Mouse (Mus musculus): ENCODE measurements around the gene Swap70. TPM values are rescaled to one million over a fixed set of nuclear protein-coding genes. Genes with fewer than 3 reads are reported as not detected.

The Swap70 gene
- polyA plus RNA-seq, 1 experiment: 2.2 TPM

GRCm38 (mm10) chr7:110197176-110197575, 24.3 kb upstream of the Swap70 start:
- no peak overlapping the region for H3K4me3 ChIP-seq (ENCODE audit: control insufficient read depth, low read depth, low read length)
- H3K36me3 ChIP-seq (ENCODE audit: control insufficient read depth, insufficient read depth, low read length): no peaks in the 10 kb centered on the region

GRCm38 (mm10) chr7:110201933-110202332, 19.6 kb upstream of the Swap70 start:
- Histone ChIP-seq H3K4me1 (ENCODE audit: control insufficient read depth, insufficient read depth, low read length) (no peaks in the 10 kb centered on the region), H3K27ac (ENCODE audit: control insufficient read depth, insufficient read depth, low read depth, low read length) (no peak overlapping the region), H3K36me3 (ENCODE audit: control insufficient read depth, insufficient read depth, low read length) (no peaks in the 10 kb centered on the region), H3K4me3 (ENCODE audit: control insufficient read depth, low read depth, low read length) (no peak overlapping the region), H3K27me3 (ENCODE audit: control insufficient read depth, insufficient read depth, low read length) (no peaks in the 10 kb centered on the region)
- TF ChIP-seq POLR2A (IDR thresholded peaks at IDR 0.05; ENCODE audit: control insufficient read depth, low read depth, low read length): no peak
- TF ChIP-seq CTCF (IDR thresholded peaks at IDR 0.05; ENCODE audit: control insufficient read depth, insufficient read depth, insufficient replicate concordance, low read depth, low read length): no peak

More at GRCm38 (mm10) chr7:110197176-110197575, 24.3 kb upstream of the Swap70 start:
- H3K27me3 ChIP-seq (ENCODE audit: control insufficient read depth, insufficient read depth, low read length): no peaks in the 10 kb centered on the region
- H3K27ac ChIP-seq (ENCODE audit: control insufficient read depth, insufficient read depth, low read depth, low read length): no peak overlapping the region
- no peaks in the 10 kb centered on the region for H3K4me1 ChIP-seq (ENCODE audit: control insufficient read depth, insufficient read depth, low read length)
- TF ChIP-seq POLR2A (IDR thresholded peaks at IDR 0.05; ENCODE audit: control insufficient read depth, low read depth, low read length) (no peak), CTCF (IDR thresholded peaks at IDR 0.05; ENCODE audit: control insufficient read depth, insufficient read depth, insufficient replicate concordance, low read depth, low read length) (no peak)

GRCm38 (mm10) chr7:110204208-110204607, 17.3 kb upstream of the Swap70 start:
- TF ChIP-seq POLR2A (IDR thresholded peaks at IDR 0.05; ENCODE audit: control insufficient read depth, low read depth, low read length) (no peak), CTCF (IDR thresholded peaks at IDR 0.05; ENCODE audit: control insufficient read depth, insufficient read depth, insufficient replicate concordance, low read depth, low read length) (no peak)
- H3K4me3 ChIP-seq (ENCODE audit: control insufficient read depth, low read depth, low read length): no peak overlapping the region
- no peaks in the 10 kb centered on the region for H3K36me3 ChIP-seq (ENCODE audit: control insufficient read depth, insufficient read depth, low read length)
- no peaks in the 10 kb centered on the region for H3K4me1 ChIP-seq (ENCODE audit: control insufficient read depth, insufficient read depth, low read length)
- H3K27me3 ChIP-seq (ENCODE audit: control insufficient read depth, insufficient read depth, low read length): no peaks in the 10 kb centered on the region
- no peak overlapping the region for H3K27ac ChIP-seq (ENCODE audit: control insufficient read depth, insufficient read depth, low read depth, low read length)

- H3K36me3 ChIP-seq (ENCODE audit: control insufficient read depth, insufficient read depth, low read length): no peaks in the 10 kb centered on the region
- H3K4me3 ChIP-seq (ENCODE audit: control insufficient read depth, low read depth, low read length): no peak overlapping the region
- H3K27ac ChIP-seq (ENCODE audit: control insufficient read depth, insufficient read depth, low read depth, low read length): no peak overlapping the region
- TF ChIP-seq CTCF (IDR thresholded peaks at IDR 0.05; ENCODE audit: control insufficient read depth, insufficient read depth, insufficient replicate concordance, low read depth, low read length) (no peak), POLR2A (IDR thresholded peaks at IDR 0.05; ENCODE audit: control insufficient read depth, low read depth, low read length) (no peak)
- H3K4me1 ChIP-seq (ENCODE audit: control insufficient read depth, insufficient read depth, low read length): no peaks in the 10 kb centered on the region
- no peaks in the 10 kb centered on the region for H3K27me3 ChIP-seq (ENCODE audit: control insufficient read depth, insufficient read depth, low read length)
These were observed 13.2 kb upstream of the Swap70 start for GRCm38 (mm10) chr7:110208341-110208740.

- Histone ChIP-seq H3K27me3 (ENCODE audit: control insufficient read depth, insufficient read depth, low read length) (no peaks in the 10 kb centered on the region), H3K4me1 (ENCODE audit: control insufficient read depth, insufficient read depth, low read length) (peaks cover 2% of the 10 kb centered on the region; the same call in 1 of the 2 replicates), H3K27ac (ENCODE audit: control insufficient read depth, insufficient read depth, low read depth, low read length) (no peak overlapping the region), H3K36me3 (ENCODE audit: control insufficient read depth, insufficient read depth, low read length) (no peaks in the 10 kb centered on the region), H3K4me3 (ENCODE audit: control insufficient read depth, low read depth, low read length) (no peak overlapping the region)
- TF ChIP-seq CTCF (IDR thresholded peaks at IDR 0.05; ENCODE audit: control insufficient read depth, insufficient read depth, insufficient replicate concordance, low read depth, low read length): no peak
- no peak for TF ChIP-seq POLR2A (IDR thresholded peaks at IDR 0.05; ENCODE audit: control insufficient read depth, low read depth, low read length)
These were observed 12.1 kb upstream of the Swap70 start for GRCm38 (mm10) chr7:110209422-110209821.

- H3K4me3 ChIP-seq (ENCODE audit: control insufficient read depth, low read depth, low read length): no peak overlapping the region
- no peaks in the 10 kb centered on the region for H3K27me3 ChIP-seq (ENCODE audit: control insufficient read depth, insufficient read depth, low read length)
- H3K27ac ChIP-seq (ENCODE audit: control insufficient read depth, insufficient read depth, low read depth, low read length): no peak overlapping the region
- peaks cover 2% of the 10 kb centered on the region; the same call in 1 of the 2 replicates for H3K4me1 ChIP-seq (ENCODE audit: control insufficient read depth, insufficient read depth, low read length)
- H3K36me3 ChIP-seq (ENCODE audit: control insufficient read depth, insufficient read depth, low read length): no peaks in the 10 kb centered on the region
- TF ChIP-seq CTCF (IDR thresholded peaks at IDR 0.05; ENCODE audit: control insufficient read depth, insufficient read depth, insufficient replicate concordance, low read depth, low read length) (no peak), POLR2A (IDR thresholded peaks at IDR 0.05; ENCODE audit: control insufficient read depth, low read depth, low read length) (no peak)
These were observed 10.5 kb upstream of the Swap70 start for GRCm38 (mm10) chr7:110211025-110211424.

GRCm38 (mm10) chr7:110214882-110215281, 6.6 kb upstream of the Swap70 start:
- Histone ChIP-seq H3K4me3 (ENCODE audit: control insufficient read depth, low read depth, low read length) (no peak overlapping the region), H3K4me1 (ENCODE audit: control insufficient read depth, insufficient read depth, low read length) (peaks cover 2% of the 10 kb centered on the region; the same call in 1 of the 2 replicates), H3K27ac (ENCODE audit: control insufficient read depth, insufficient read depth, low read depth, low read length) (no peak overlapping the region), H3K27me3 (ENCODE audit: control insufficient read depth, insufficient read depth, low read length) (no peaks in the 10 kb centered on the region), H3K36me3 (ENCODE audit: control insufficient read depth, insufficient read depth, low read length) (no peaks in the 10 kb centered on the region)
- TF ChIP-seq POLR2A (IDR thresholded peaks at IDR 0.05; ENCODE audit: control insufficient read depth, low read depth, low read length) (no peak), CTCF (IDR thresholded peaks at IDR 0.05; ENCODE audit: control insufficient read depth, insufficient read depth, insufficient replicate concordance, low read depth, low read length) (no peak)

Measured in testis, adult 2 months (tissue).